Mouse (Mus musculus): ENCODE measurements at regions not wholly inside any gene's neighbourhood (a gene's known extent, or its start where the extent isn't known, plus 50 kb on each side); places are given as distances from the start of the nearest gene placed in this dataset.

- intact Hi-C loops (cut with DNase I) = no loop called here
- no peak for DNase-seq
Measured at GRCm38 (mm10) chr9:118204456-118204855, 54.5 kb upstream of the Cmc1 start.

DNA sequence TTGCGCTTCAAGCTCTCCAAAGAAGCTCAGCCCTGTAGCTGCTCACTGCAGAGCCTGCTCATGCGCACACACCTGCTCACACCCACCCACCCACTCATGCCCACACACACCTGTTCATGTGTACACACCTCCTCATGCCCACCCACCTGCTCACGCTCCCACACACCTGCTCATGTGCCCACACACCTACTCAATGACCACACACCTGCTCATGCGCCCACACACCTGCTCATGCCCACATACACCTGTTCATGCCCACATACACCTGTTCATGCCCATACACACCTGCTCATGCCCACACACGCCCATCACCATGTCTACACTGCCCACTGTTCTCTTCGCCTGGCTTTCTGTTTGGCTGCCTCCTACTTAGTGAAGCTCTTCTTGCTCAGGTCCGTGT, 56.5 kb upstream of the Cmc1 start:
- no peak for DNase-seq
- intact Hi-C loops (cut with DNase I) = no loop called here

GRCm38 (mm10) chr9:118219696-118220095, 69.7 kb upstream of the Cmc1 start:
- intact Hi-C loops (cut with DNase I) = no loop called here
- DNase-seq = no peak

- intact Hi-C loops (cut with DNase I) = no loop called here
- no peak for DNase-seq
Measured at GRCm38 (mm10) chr9:118221186-118221585, 71.2 kb upstream of the Cmc1 start.

GRCm38 (mm10) chr9:118227401-118228061, 77.6 kb upstream of the Cmc1 start:
- no peak for DNase-seq
- intact Hi-C loops (cut with DNase I) = no loop called here

DNA sequence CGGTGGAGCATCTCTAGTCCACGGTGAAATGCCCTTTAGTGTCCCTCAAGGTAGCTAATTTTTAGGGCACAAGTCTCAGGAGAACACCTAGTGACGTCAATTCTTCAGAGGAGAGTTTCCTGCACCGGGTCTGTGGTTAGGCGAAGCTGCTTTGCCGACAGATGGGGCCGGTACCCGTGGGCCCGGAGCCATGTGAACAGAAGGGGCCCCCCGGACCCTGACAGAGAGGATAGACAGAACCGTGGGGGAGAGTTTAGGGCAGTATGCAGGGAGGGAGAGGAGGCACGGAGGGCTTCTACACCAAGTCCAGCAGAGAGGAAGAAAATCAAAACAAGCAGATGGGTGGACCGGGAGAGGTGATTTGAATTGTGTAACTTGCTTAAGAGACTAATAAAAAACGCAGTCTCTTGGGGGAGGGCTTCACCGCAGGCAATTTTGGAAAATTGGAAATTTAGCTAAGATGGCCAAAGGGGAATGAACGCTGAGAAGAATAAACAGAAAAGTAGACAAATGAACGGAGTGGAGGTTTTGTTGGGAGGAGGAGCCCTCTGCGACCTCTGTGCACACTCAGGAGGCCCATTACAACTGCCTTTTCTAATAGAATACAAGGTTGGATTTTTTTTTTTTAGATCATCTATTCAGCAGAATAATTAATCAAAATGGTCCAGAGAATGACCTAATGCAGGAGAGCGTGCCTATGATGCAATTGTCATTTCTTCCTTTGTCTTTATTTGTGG, 78.9 kb upstream of the Cmc1 start:
- intact Hi-C loops (cut with DNase I) = no loop called here

DNA sequence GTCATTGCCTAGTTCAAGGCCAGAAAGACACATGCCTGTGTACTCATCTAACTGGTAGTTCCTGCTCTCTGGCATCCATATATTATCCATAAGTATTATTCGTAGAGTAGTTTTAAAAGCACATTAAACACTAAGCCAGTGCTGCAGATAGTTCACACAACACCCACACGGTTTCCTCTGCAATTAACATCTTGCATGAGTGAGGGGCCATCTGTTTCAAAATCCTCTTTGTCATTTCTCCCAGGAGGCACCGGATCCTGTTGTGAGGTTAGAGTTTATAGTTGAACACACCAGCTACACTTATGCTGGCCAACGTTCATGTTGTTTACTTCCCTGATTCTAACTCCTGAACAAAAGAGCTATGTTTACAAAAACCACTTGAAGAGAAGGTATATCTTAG, 90.7 kb upstream of the Cmc1 start:
- intact Hi-C loops (cut with DNase I) = no loop called here
- no peak for DNase-seq

More for the DNA sequence above, 78.9 kb upstream of the Cmc1 start:
- no peak for DNase-seq

DNA sequence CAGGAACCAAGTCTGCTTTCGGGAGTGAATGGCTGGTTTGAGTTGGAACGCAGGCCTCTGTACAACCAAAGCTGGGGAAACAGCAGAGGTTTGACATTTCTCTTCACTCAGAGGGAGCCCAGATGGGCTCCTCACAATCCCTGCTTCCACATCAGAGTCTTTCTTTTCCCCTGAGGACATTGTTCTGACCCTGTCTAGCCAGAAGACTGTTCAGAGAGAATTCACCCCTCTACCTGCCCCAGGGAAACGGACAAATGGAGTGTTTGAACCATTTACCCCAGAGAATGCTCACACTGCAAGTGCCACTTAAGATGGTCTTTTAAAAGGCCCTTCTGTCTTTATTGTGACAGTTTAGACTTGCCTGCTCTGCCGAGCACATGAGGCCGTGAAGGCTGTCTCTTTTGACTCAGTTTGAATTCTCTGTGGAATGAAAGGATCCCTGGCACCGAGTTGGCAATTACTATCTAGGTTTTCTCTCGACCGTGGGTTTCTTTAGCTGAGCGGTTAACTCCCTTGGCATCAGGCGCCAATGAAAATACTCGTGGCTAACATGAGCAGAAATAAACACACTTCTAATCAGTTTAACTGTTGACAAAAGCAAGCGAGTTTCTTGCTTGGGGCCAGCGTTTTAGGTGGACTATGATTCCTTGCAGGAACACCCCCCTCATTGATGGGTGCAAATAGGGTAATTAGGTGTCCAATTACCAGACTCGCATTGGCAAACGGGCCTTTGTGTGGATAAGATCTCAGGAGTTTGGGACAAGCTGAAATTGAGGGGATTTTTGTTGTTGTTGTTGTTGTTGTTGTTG, 97.0 kb upstream of the Cmc1 start:
- intact Hi-C loops (cut with DNase I) = no loop called here
- no peak for DNase-seq

GRCm38 (mm10) chr9:118253829-118254228, 103.9 kb upstream of the Cmc1 start:
- no peak for DNase-seq
- intact Hi-C loops (cut with DNase I) = no loop called here

DNA sequence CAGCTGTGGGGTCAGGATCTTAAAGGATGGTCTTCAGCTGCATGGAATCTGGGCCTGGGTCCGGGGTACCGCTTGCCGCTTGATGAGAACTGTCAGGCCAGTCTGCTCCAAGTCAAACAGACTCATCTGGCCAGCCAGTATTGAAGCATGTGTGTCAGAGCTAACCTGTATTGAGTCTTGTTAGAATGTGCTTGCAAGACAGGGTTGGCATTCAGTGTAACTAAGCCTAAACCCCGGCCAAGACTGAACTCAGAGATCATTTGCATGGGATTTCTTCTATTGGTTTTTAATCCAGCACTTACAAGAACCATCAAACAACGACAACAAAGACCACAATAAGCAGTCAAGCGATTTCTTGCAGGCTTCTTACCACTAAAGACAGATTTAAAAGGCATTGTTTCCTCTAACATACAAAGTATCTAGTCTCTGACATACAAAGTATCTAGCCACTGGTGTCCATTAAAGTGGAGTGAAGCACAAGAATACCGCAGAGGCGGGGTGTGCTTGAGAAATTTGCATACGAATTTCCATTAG, 105.3 kb upstream of the Cmc1 start:
- no peak for DNase-seq
- intact Hi-C loops (cut with DNase I) = no loop called here

DNA sequence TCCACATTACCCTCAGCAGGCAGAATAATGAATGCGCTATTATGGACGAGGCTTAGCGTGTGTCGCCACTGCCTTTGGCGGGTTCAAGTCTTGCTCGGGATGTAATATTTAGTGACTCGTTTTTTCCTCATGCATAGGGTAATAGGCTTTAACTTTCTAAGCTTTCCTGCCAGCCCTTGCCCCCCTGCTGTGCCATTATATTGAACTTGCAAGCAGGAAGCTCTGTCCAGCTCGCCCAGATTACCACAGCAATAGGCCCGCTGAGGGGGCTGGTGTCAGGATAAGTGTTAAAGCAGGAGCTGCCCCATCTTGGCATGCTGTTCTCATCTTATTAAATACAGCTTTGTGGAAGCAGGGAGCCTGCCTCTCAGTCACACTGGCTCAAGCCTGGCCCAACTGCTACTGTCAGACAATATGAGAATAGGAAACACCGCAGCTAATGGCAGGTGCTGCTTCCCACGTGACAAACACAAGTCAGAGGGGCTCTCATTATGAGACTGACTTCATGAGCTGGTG, 105.8 kb upstream of the Cmc1 start:
- intact Hi-C loops (cut with DNase I) = no loop called here
- no peak for DNase-seq

DNA sequence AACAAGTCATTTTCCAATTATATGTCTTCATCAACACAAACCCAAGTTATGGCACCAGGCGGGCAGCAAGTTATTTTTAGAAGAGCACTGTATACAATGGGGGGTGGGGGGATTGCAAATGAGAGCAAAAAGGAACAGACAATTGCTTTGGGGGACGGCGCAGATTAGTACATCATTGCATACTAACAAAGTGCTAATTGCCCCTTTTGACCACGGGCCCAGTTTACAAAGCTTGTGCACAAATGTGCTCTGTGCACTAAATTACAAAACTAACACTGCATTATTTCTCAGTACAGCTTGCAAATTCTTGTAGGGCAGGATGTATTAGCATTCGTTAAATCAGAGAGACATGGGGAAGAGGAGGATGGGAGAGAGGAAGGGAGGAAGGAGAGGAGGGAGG, 116.3 kb upstream of the Cmc1 start:
- intact Hi-C loops (cut with DNase I) = no loop called here

GRCm38 (mm10) chr9:118271681-118272080, 121.7 kb upstream of the Cmc1 start:
- DNase-seq = peak in 1 of 2 experiments; percentile 6
- intact Hi-C loops (cut with DNase I) = no loop called here

More for the DNA sequence above, 116.3 kb upstream of the Cmc1 start:
- DNase-seq = no peak

GRCm38 (mm10) chr9:118272713-118273407, 122.9 kb upstream of the Cmc1 start:
- intact Hi-C loops (cut with DNase I) = no loop called here

DNA sequence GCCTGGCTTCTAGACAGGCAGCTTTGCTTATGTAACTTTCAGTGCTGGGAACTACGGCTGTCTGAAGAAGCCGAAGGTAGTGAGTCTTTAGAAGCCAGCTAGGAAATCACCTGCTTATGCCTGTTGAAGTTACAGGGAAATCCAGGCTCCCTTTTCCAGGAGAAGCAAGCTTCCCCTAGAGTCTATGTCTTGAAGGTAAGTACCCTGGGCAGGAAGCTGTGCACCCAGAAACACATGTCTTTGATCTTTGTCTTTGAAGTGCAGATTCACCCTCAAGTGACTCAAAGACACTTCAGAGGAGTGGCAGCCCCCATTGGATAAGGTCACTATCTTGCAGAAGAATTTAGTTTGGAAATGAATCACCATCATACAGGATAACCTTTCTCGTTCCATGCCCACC, 135.5 kb upstream of the Cmc1 start:
- intact Hi-C loops (cut with DNase I) = no loop called here
- no peak for DNase-seq

More at GRCm38 (mm10) chr9:118272713-118273407, 122.9 kb upstream of the Cmc1 start:
- DNase-seq = peak in 1 of 2 experiments; percentile 1

DNA sequence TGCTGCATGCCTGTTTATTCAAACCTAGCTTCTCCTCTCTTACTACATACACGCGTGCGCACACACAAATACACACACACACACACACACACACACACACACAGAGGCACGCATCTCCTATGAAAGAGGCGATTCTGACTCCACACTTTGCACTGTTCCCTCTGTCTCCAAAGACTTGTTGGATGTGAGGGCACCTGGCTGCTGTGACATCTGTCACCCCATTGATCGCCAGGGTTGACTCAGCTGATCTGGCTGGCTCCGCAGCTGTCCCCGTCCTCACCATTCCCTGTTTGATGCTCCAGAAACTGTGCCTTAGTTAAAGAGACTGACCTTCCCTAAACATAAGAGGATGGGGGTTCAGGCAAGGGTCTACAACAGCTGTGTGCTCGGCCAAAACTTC, 137.6 kb upstream of the Cmc1 start:
- intact Hi-C loops (cut with DNase I) = no loop called here

GRCm38 (mm10) chr9:118292836-118293235, 142.9 kb upstream of the Cmc1 start:
- no peak for DNase-seq
- intact Hi-C loops (cut with DNase I) = no loop called here

More for the DNA sequence above, 137.6 kb upstream of the Cmc1 start:
- no peak for DNase-seq

DNA sequence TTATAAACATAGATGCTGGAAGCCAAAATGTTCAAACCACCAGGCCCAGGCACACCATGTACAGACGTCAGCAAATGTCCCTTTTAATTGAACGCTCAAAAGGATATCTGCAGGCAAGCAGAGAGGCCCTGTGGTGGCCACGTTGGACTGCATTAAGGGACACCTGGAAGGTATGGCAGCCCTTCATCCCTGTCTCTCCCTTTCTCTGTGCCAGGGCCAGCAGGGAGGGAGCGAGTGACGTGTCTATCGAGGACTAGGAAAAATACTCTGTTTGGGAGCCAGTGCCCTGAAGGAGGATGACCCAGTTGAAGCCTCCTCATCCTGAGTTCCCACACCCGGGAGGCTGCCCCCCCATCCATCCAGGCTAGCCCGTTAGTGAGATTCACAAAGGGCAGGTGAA, 144.0 kb upstream of the Cmc1 start:
- intact Hi-C loops (cut with DNase I) = no loop called here
- DNase-seq = no peak

- DNase-seq = no peak
- intact Hi-C loops (cut with DNase I) = no loop called here
Measured at GRCm38 (mm10) chr9:118302785-118303384, 152.9 kb upstream of the Cmc1 start.
